Mouse (Mus musculus) stomach, embryonic 14.5 days (tissue): ENCODE measurements around the gene Clec4n. TPM values are rescaled to one million over a fixed set of nuclear protein-coding genes. Genes with fewer than 3 reads are reported as not detected.

Experiments used
- polyA plus RNA-seq: library from polyadenylated mRNA; unstranded; fragments of >200 nt; fragmentation: Nextera tagmentation; extraction: Ambion mirVana; gene quantifications from 2 replicates; pipeline ENCODE4 v1.2.1, GENCODE M21; 2014

The Clec4n gene
- polyA plus RNA-seq, 1 experiment from 2014 or later, result 3.3 TPM

Other genes starting within 250 kb of the Clec4n start
- gene Clec4a4, start 239.5 kb upstream of the Clec4n start, polyA plus RNA-seq, result not detected in 2 replicates
- gene Clec4b1, start 179.9 kb upstream of the Clec4n start, polyA plus RNA-seq, result 0.39 TPM in 1 of 2 replicates, not detected in the other
- 3.4 and 4.5 TPM in 2 replicates for gene Clec4a2, start 123.4 kb upstream of the Clec4n start, polyA plus RNA-seq
- not detected in 2 replicates for gene Clec4b2, start 57.0 kb upstream of the Clec4n start, polyA plus RNA-seq
- gene Clec4d, start 32.3 kb downstream of the Clec4n start, polyA plus RNA-seq, result not detected in 2 replicates
- gene Clec4e, start 60.0 kb downstream of the Clec4n start, polyA plus RNA-seq, result not detected in 2 replicates
- gene Vmn2r19, start 78.5 kb downstream of the Clec4n start, polyA plus RNA-seq, result not detected in 2 replicates
- gene Vmn2r20, start 188.3 kb downstream of the Clec4n start, polyA plus RNA-seq, result not detected in 2 replicates